Mouse (Mus musculus) embryo, embryonic 11 days (tissue): Measurements from ENCODE around the gene Zfyve28.

Experiments
- DNase-seq: peaks from one replicate; pipeline ENCODE4 v3.0.0-alpha.2; 2015

Gene Zfyve28

GRCm38 (mm10) chr5:34246443-34246842 lies 41.8 kb downstream of the Zfyve28 start:
- DNase-seq, result no peak

DNA sequence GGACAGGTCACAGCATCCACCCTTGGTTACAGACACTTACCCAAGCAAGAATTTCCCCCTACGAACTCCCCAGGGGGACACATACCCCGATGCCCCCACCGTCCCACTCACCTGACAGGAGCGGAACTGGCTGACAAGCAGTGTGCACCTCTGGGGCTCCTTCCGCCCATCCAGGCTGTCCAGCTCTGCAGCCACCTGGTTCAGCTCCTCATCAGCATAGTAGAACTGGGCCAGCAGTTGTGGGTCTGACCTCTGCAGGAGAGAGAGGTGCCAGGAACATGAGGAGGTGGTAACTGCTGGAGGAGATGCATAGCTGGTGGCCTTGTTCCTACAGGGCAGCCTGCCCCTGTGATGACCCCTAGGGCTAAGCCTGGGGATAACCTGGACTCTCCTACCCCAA lies 45.2 kb downstream of the Zfyve28 start:
- no peak for DNase-seq

DNA sequence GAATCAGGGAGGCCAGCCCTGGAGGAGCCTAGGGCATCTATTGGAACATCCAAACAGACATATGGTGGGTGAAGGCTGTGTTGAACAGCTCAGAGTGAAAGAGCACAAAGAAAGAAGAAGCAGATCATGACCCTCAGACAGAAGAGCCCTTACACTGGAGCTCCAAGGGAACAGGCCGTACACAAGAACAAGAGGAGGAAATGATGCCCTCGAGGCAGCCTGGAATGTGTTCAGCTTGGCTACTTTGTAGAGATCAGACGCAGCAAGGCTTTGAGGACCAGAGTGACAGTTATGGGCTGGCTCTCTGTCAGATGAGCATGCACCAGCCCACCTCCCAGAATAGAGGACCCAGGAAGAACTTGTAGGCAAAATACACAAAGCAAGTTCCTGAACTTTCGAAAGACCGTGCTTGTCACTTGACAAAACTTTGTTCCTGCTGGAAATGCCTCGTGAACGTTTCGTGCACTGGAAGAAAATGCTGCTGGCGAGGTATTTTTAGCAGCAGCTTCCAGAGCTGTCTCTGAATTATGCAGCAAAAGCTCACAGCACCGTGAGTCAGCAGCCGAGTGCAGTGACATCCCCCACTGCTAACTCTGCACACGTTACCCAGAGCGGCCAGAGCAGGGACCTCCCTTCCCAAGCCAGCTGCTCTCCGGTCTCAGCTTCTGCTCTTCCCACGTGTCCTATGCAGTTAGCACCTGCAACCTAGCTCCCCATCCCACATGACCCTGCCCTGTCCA lies 45.9 kb downstream of the Zfyve28 start:
- peak; percentile 47 for DNase-seq

GRCm38 (mm10) chr5:34238444-34238843 lies 49.8 kb downstream of the Zfyve28 start:
- DNase-seq, result no peak

GRCm38 (mm10) chr5:34235898-34236420 lies 52.3 kb downstream of the Zfyve28 start:
- peak; percentile 42 for DNase-seq

- DNase-seq, result no peak
Measured at GRCm38 (mm10) chr5:34235056-34235455, 53.2 kb downstream of the Zfyve28 start.

DNA sequence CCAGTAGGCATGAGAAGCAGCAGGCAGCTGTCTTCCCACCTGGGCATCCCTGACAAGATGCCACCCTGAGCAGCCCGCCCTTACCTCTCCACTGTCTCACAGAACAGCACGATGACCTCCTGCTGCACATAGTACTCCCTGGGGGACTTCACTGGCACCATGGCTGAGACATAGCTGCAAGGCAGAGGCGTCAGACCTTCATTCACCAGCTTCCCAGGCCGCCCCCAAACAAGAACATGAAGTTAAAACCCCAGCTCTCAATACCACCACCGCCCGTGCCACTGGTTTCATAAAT lies 55.1 kb downstream of the Zfyve28 start:
- DNase-seq, result no peak

DNA sequence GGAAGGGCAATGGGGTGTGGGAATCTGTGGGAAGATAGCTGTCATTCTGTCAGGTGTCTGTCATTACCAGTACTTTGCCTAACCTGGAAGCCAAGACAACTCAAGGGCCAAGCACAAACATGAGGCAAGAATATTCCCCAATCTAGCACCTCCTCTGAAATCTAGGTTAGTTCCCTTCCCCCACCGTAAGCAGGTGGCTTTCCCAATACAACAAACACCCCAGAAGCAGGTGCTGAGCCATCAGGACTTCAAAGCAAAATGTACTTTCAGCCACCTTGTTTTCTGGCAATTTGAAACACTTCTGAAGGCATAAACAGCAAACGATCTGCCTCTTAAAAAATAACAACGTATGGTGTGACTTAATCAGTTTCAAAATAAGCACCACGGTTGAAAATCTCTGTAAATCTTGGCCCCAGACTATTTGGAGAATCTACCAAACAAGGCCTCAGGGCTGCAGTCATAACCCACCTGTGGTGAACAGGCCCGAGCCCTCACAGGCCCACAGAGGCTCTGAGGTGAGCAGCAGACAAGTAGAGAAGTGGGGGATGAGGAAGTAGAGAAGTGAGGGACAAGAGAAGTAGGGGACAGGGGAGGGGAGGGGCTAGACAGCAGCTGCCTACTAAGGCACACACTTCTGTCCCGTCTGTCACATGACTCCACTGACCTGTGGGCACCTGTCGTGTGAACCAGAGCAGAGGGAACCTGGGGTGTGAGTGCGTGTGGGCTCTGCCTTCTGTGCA lies 55.6 kb downstream of the Zfyve28 start:
- DNase-seq, result no peak

DNA sequence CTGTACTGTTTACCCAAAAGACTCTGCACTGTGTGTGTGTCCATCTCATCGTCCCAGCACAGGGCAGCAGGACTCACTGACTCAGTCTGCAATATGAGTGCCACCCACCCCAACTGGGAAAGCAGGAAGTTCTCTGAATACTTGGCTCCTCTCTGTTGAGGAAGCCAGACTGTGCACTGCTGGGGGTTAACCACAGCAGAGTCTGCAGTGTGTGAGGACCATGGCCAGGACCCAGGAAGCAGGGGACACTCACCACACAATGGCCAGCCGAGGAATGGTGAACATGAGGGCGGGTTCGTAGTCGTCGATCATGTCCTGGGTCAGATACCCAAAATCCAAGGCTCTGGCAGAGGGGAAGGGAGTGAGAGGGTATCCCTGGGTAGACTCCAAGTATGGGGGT lies 56.3 kb downstream of the Zfyve28 start:
- DNase-seq, result no peak

GRCm38 (mm10) chr5:34230599-34231485 lies 57.4 kb downstream of the Zfyve28 start:
- DNase-seq, result no peak

DNA sequence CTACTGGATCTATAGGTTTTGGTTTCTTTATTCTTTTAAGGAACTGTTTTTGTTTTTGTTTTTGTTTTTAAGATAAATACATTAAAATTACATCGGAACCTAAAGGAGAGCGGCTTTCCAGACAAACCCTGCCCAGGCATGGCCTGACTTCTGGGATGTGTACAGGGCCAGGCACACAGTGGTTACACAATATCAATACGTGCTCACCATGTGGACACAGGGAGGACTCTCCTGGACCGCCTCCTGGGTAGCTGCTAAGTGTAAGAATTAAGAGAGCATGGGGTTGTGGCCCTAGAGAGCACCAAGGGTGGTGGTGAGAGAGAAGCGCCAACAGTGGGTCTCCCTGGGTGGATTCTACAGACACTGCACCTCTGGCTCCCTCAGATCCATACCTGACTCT lies 58.7 kb downstream of the Zfyve28 start:
- DNase-seq, result no peak

GRCm38 (mm10) chr5:34225516-34225915 lies 62.7 kb downstream of the Zfyve28 start:
- DNase-seq, result no peak

GRCm38 (mm10) chr5:34224515-34224914 lies 63.7 kb downstream of the Zfyve28 start:
- DNase-seq, result no peak

GRCm38 (mm10) chr5:34220001-34220400 lies 68.2 kb downstream of the Zfyve28 start:
- no peak for DNase-seq

GRCm38 (mm10) chr5:34218672-34219071 lies 69.6 kb downstream of the Zfyve28 start:
- DNase-seq, result no peak

GRCm38 (mm10) chr5:34217756-34218155 lies 70.5 kb downstream of the Zfyve28 start:
- peak; percentile 6 for DNase-seq

DNA sequence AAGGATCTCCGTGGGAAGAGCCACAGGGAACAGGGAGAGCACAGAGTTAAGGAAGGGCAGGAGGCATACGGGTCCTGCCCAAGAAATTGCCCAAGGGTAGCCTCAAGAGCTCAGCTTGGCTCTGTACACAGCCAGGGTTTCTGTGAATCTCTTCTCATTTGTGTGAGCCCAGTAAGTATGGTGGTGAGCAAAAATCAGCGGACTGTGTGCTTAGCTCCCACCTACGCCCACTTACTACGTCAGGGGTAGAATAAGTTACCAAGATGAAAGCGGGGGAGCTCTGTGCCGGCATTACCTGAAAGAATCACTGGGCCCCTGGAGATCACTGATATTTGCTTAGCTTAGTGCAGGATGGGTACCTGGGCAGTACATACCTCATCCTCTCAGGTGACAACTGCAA lies 72.2 kb downstream of the Zfyve28 start:
- DNase-seq, result no peak

- no peak for DNase-seq
Measured at GRCm38 (mm10) chr5:34213659-34214058, 74.6 kb downstream of the Zfyve28 start.

- peak; percentile 86 for DNase-seq
Measured at GRCm38 (mm10) chr5:34210279-34210678, 78.0 kb downstream of the Zfyve28 start.

- no peak for DNase-seq
Measured at GRCm38 (mm10) chr5:34207503-34207902, 80.7 kb downstream of the Zfyve28 start.

DNA sequence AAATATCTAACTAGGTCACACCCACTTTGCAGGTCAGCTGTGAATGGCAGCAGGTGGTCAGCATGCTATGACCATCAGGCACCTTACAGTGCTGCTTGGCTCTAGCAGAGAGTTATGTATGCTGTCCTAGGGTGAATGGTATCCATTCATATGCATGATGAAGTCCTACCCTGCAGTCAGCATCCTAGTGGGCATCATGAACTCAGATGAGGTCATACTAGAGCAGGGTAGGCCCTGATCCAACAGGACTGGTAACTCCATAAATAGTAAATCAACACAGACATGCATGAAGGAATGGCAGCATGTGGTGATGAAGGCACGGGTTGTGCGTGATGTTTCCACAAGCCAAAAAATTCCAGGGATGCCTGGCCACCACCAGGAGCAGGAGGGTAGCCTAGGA lies 82.5 kb downstream of the Zfyve28 start:
- DNase-seq, result no peak

GRCm38 (mm10) chr5:34204911-34205310 lies 83.3 kb downstream of the Zfyve28 start:
- DNase-seq, result no peak

GRCm38 (mm10) chr5:34202006-34202405 lies 86.2 kb downstream of the Zfyve28 start:
- no peak for DNase-seq
